Mouse (Mus musculus): ENCODE results near the gene Rarres2. TPM values are rescaled to one million over a fixed set of nuclear protein-coding genes. Genes with fewer than 3 reads are reported as not detected.

Gene Rarres2
- polyA plus RNA-seq (2014; fragmentation: Nextera tagmentation; extraction: Ambion mirVana) = 69.7 and 73.9 TPM in 2 replicates

DNA sequence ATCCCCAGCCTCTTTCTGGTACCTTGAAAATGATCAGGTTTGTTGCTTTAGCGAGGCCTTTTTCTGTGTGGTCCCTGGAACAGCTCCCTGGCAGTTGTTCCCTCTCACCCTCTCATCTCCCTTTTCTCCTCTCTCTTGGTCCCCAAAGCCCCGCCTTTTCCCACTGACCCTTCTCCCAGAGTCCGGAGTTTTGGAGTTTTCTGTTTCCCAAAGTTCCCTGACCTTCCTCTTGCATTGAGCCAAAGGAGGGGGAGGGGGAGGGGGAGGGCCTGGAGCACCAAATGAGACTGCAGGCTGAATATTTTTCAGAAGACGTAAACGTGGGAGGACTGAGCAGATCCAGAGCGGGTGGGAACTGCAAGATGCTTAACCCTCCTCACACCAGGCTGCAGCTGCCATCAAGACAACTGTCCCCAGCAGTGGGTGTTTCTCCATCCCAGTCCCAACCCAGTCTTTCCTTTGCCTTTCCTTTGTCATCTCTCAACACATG, at the start of gene Rarres2:
Gene Rarres2 (minus strand): TSS at position 218 of the 490 bp plus-strand sequence.
- H3K4me2 ChIP-seq (ENCODE audit: low read length) = peak within 1 kb of the TSS; percentile 20
- 15% methylated on average over 6 of the region's 6 CpGs for WGBS
- DNase-seq (ENCODE audit: low spot score) = no peak
- peaks cover 34% of the 10 kb centered on the region for H3K4me1 ChIP-seq (replicated peaks; ENCODE audit: control insufficient read depth, insufficient read depth, low read length)
- no peaks in the 10 kb centered on the region for H3K36me3 ChIP-seq (ENCODE audit: control insufficient read depth, insufficient read depth, low read length)
- peak within 1 kb of the TSS; percentile 67 for H3K27ac ChIP-seq (ENCODE audit: low read depth)
- no peak for ATAC-seq (replicated peaks; ENCODE audit: low FRiP score, low TSS enrichment, low read depth)
- 0 out of 2 replicates have a peak within 1 kb of the TSS, but pooled peaks have one; percentile 4 for H3K4me3 ChIP-seq (ENCODE audit: low read depth, low read length)
- no peaks in the 10 kb centered on the region for H3K27me3 ChIP-seq (replicated peaks; ENCODE audit: control insufficient read depth, insufficient read depth, low read length)
- H3K9ac ChIP-seq (ENCODE audit: low read length) = no peak within 1 kb of the TSS
- no peaks in the 10 kb centered on the region; the same call in 1 of the 2 replicates for H3K9me3 ChIP-seq (ENCODE audit: control insufficient read depth, low read length)

DNA sequence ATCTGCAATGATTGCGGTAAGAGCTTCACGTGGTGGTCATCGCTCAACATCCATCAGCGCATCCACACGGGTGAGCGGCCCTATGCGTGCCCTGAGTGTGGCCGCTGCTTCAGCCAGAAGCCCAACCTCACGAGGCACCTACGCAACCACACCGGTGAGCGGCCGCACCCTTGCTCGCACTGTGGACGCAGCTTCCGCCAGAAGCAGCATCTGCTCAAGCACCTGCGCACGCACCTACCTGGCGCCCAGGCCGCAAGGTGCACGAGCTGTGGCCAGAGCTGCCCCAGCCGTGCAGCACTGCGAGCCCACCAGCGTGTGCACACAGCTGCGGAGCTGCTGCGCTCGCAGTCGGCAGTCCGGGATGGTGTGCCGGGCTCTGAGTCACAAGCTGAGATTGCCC, 47.4 kb upstream of the Rarres2 start:
- Histone ChIP-seq H3K4me3 (ENCODE audit: low read depth, low read length) (no peak overlapping the region), H3K4me1 (replicated peaks; ENCODE audit: control insufficient read depth, insufficient read depth, low read length) (no peaks in the 10 kb centered on the region), H3K27ac (ENCODE audit: low read depth) (no peak overlapping the region), H3K27me3 (replicated peaks; ENCODE audit: control insufficient read depth, insufficient read depth, low read length) (no peaks in the 10 kb centered on the region), H3K9me3 (ENCODE audit: control insufficient read depth, low read length) (no peaks in the 10 kb centered on the region), H3K4me2 (ENCODE audit: low read length) (no peak overlapping the region), H3K36me3 (ENCODE audit: control insufficient read depth, insufficient read depth, low read length) (peaks cover 24% of the 10 kb centered on the region), H3K9ac (ENCODE audit: low read length) (no peak overlapping the region)
- 93% methylated on average over 30 of the region's 30 CpGs for WGBS
- DNase-seq (ENCODE audit: low spot score) = no peak
- no peak for ATAC-seq (replicated peaks; ENCODE audit: low FRiP score, low TSS enrichment, low read depth)

DNA sequence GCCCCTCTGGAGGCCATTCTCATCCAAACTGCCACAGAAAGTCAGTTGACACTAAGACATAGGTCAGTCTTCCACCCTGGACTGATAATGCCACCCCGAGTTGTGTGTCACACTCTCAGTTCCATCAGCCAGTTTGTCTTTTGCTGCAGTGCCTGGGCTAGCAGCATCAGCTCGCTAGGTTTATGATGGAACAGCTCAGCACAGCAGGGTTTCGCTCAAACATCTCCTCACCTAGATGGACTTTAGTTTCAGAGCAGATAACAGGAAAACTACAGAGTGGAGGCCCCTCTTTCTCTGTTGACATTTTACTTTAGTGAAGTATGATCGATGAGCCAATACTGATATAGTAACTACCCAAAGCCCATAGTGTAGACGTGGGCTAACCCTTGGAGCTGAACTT, 42.2 kb upstream of the Rarres2 start:
- Histone ChIP-seq H3K4me1 (replicated peaks; ENCODE audit: control insufficient read depth, insufficient read depth, low read length) (no peaks in the 10 kb centered on the region), H3K27me3 (replicated peaks; ENCODE audit: control insufficient read depth, insufficient read depth, low read length) (no peaks in the 10 kb centered on the region), H3K4me2 (ENCODE audit: low read length) (no peak overlapping the region), H3K9ac (ENCODE audit: low read length) (no peak overlapping the region), H3K27ac (ENCODE audit: low read depth) (no peak overlapping the region), H3K9me3 (ENCODE audit: control insufficient read depth, low read length) (no peaks in the 10 kb centered on the region), H3K4me3 (ENCODE audit: low read depth, low read length) (no peak overlapping the region), H3K36me3 (ENCODE audit: control insufficient read depth, insufficient read depth, low read length) (peaks cover 16% of the 10 kb centered on the region)
- DNase-seq (ENCODE audit: low spot score) = no peak
- ATAC-seq (replicated peaks; ENCODE audit: low FRiP score, low TSS enrichment, low read depth) = no peak
- WGBS = 89% methylated on average over 5 of the region's 5 CpGs

- H3K9me3 ChIP-seq (ENCODE audit: control insufficient read depth, low read length) = no peaks in the 10 kb centered on the region
- H3K27me3 ChIP-seq (replicated peaks; ENCODE audit: control insufficient read depth, insufficient read depth, low read length) = no peaks in the 10 kb centered on the region
- no peak overlapping the region for H3K27ac ChIP-seq (ENCODE audit: low read depth)
- DNase-seq (ENCODE audit: low spot score) (no peak), ATAC-seq (replicated peaks; ENCODE audit: low FRiP score, low TSS enrichment, low read depth) (no peak)
- WGBS = 82% methylated on average over 4 of the region's 4 CpGs
- no peak overlapping the region for H3K4me2 ChIP-seq (ENCODE audit: low read length)
- H3K4me1 ChIP-seq (replicated peaks; ENCODE audit: control insufficient read depth, insufficient read depth, low read length) = no peaks in the 10 kb centered on the region
- H3K9ac ChIP-seq (ENCODE audit: low read length) = no peak overlapping the region
- peaks cover 7% of the 10 kb centered on the region; the same call in 1 of the 2 replicates for H3K36me3 ChIP-seq (ENCODE audit: control insufficient read depth, insufficient read depth, low read length)
- H3K4me3 ChIP-seq (ENCODE audit: low read depth, low read length) = no peak overlapping the region
These were observed 40.9 kb upstream of the Rarres2 start for GRCm38 (mm10) chr6:48613464-48613863.

DNA sequence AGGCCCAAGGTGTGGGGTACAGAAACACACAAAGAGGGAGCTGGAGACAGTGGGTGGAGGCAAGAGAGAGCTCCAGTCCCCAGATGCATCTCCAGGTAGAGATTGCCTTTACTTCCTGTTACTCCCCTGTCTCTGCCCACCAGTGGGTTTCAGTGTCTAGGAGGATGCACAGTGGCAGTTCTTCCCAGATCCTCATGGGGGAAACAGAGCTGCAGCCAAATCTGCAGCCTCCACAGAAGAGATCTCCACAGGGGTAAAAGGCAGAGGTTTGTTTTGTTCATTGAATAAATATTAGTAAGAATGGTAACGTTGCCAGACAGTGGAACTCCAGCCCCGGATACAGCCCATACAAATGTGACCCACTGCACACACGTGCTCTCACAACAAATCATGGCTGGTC, 38.1 kb upstream of the Rarres2 start:
- Histone ChIP-seq H3K27me3 (replicated peaks; ENCODE audit: control insufficient read depth, insufficient read depth, low read length) (no peaks in the 10 kb centered on the region), H3K9ac (ENCODE audit: low read length) (no peak overlapping the region), H3K27ac (ENCODE audit: low read depth) (no peak overlapping the region), H3K9me3 (ENCODE audit: control insufficient read depth, low read length) (no peaks in the 10 kb centered on the region), H3K4me2 (ENCODE audit: low read length) (no peak overlapping the region), H3K4me1 (replicated peaks; ENCODE audit: control insufficient read depth, insufficient read depth, low read length) (no peaks in the 10 kb centered on the region), H3K36me3 (ENCODE audit: control insufficient read depth, insufficient read depth, low read length) (peaks cover 7% of the 10 kb centered on the region; the same call in 1 of the 2 replicates), H3K4me3 (ENCODE audit: low read depth, low read length) (no peak overlapping the region)
- WGBS = 44% methylated on average over 3 of the region's 3 CpGs
- ATAC-seq (replicated peaks; ENCODE audit: low FRiP score, low TSS enrichment, low read depth) (no peak), DNase-seq (ENCODE audit: low spot score) (no peak)

DNA sequence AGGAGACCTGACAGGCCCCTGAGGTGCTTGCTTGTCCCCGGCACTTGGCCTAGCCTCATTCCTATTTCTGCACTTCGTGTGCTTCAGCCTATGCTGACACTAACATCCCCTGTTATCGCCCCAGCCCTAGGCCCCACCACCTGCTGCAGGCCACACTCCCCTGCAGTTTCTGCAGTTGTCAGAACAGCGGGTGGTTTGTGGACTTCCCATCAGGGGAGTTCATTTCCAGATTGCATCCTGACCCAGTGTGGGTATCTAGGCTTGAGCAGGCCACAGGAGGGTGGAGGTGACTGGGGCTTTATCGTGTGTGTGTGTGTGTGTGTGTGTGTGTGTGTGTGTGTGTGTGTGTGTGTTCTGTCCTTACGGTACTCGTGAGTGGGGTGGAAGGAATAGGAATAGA, 36.9 kb upstream of the Rarres2 start:
- WGBS = 60% methylated on average over 6 of the region's 7 CpGs

GRCm38 (mm10) chr6:48608124-48608523, 35.5 kb upstream of the Rarres2 start:
- Histone ChIP-seq H3K4me3 (ENCODE audit: low read depth, low read length) (no peak overlapping the region), H3K4me1 (replicated peaks; ENCODE audit: control insufficient read depth, insufficient read depth, low read length) (no peaks in the 10 kb centered on the region), H3K4me2 (ENCODE audit: low read length) (no peak overlapping the region), H3K27ac (ENCODE audit: low read depth) (no peak overlapping the region), H3K36me3 (ENCODE audit: control insufficient read depth, insufficient read depth, low read length) (no peaks in the 10 kb centered on the region), H3K9ac (ENCODE audit: low read length) (no peak overlapping the region), H3K27me3 (replicated peaks; ENCODE audit: control insufficient read depth, insufficient read depth, low read length) (no peaks in the 10 kb centered on the region), H3K9me3 (ENCODE audit: control insufficient read depth, low read length) (no peaks in the 10 kb centered on the region)
- WGBS = 71% methylated on average over 2 of the region's 2 CpGs
- ATAC-seq (replicated peaks; ENCODE audit: low FRiP score, low TSS enrichment, low read depth) (no peak), DNase-seq (ENCODE audit: low spot score) (no peak)

More for the DNA sequence above, 36.9 kb upstream of the Rarres2 start:
- H3K36me3 ChIP-seq (ENCODE audit: control insufficient read depth, insufficient read depth, low read length) = peaks cover 7% of the 10 kb centered on the region; the same call in 1 of the 2 replicates
- no peaks in the 10 kb centered on the region for H3K9me3 ChIP-seq (ENCODE audit: control insufficient read depth, low read length)
- DNase-seq (ENCODE audit: low spot score) (no peak), ATAC-seq (replicated peaks; ENCODE audit: low FRiP score, low TSS enrichment, low read depth) (no peak)
- no peaks in the 10 kb centered on the region for H3K27me3 ChIP-seq (replicated peaks; ENCODE audit: control insufficient read depth, insufficient read depth, low read length)
- H3K9ac ChIP-seq (ENCODE audit: low read length) = no peak overlapping the region
- no peaks in the 10 kb centered on the region for H3K4me1 ChIP-seq (replicated peaks; ENCODE audit: control insufficient read depth, insufficient read depth, low read length)
- no peak overlapping the region for H3K4me3 ChIP-seq (ENCODE audit: low read depth, low read length)
- H3K27ac ChIP-seq (ENCODE audit: low read depth) = no peak overlapping the region
- H3K4me2 ChIP-seq (ENCODE audit: low read length) = no peak overlapping the region

- ATAC-seq (replicated peaks; ENCODE audit: low FRiP score, low TSS enrichment, low read depth) (peak; percentile 78), DNase-seq (ENCODE audit: low spot score) (no peak)
- Histone ChIP-seq H3K4me2 (ENCODE audit: low read length) (peak overlapping the region; percentile 95), H3K4me3 (ENCODE audit: low read depth, low read length) (peak overlapping the region; percentile 77), H3K27ac (ENCODE audit: low read depth) (peak overlapping the region; percentile 73), H3K36me3 (ENCODE audit: control insufficient read depth, insufficient read depth, low read length) (peaks cover 30% of the 10 kb centered on the region), H3K9ac (ENCODE audit: low read length) (peak overlapping the region; percentile 76), H3K9me3 (ENCODE audit: control insufficient read depth, low read length) (peaks cover 12% of the 10 kb centered on the region), H3K27me3 (replicated peaks; ENCODE audit: control insufficient read depth, insufficient read depth, low read length) (no peaks in the 10 kb centered on the region), H3K4me1 (replicated peaks; ENCODE audit: control insufficient read depth, insufficient read depth, low read length) (peaks cover 9% of the 10 kb centered on the region)
- WGBS = 2% methylated on average over 28 of the region's 28 CpGs
These were observed 29.6 kb upstream of the Rarres2 start for GRCm38 (mm10) chr6:48602080-48602741.
